Mouse (Mus musculus): Measurements from ENCODE around the gene Zfp523. TPM values are rescaled to one million over a fixed set of nuclear protein-coding genes. Genes with fewer than 3 reads are reported as not detected.
A peak's percentile ranks its signal among the peaks of the same experiment; 100 is the strongest.

The Zfp523 gene
- total RNA-seq, 2 experiments from 2014 or later = 104 to 106 TPM

GRCm38 (mm10) chr17:28240846-28241245, 63.9 kb downstream of the Zfp523 start:
- Histone ChIP-seq H3K4me3 (no peak overlapping the region), H3K27ac (no peak overlapping the region)
- DNase-seq (ENCODE audit: low spot score in 2 of 2) = no peak
- no peak for TF ChIP-seq CTCF (conservative IDR thresholded peaks at IDR 0.05)

DNA sequence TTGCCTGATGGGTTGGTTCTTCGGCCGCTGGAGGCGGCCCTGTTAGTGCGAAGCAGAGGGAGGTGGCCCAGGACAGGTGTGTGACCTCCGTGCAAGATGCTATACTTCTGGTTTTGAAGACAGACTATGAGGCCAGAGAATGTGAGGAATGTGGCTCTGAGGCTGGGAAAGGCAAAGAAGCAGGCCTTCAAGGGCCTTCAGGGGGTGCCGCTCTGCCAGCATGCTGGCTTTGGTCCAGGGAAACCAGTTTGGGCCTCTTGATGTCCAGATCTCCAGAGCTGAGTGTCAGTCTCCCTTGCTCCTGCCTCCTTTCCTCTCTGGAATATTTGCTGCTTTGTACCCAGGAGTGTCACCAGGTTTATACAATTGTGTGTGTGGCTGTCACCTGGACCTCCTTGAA, 65.4 kb downstream of the Zfp523 start:
- H3K27ac ChIP-seq = no peak overlapping the region
- H3K4me3 ChIP-seq = no peak overlapping the region
- TF ChIP-seq CTCF (conservative IDR thresholded peaks at IDR 0.05) = no peak
- DNase-seq (ENCODE audit: low spot score in 2 of 2) = no peak

DNA sequence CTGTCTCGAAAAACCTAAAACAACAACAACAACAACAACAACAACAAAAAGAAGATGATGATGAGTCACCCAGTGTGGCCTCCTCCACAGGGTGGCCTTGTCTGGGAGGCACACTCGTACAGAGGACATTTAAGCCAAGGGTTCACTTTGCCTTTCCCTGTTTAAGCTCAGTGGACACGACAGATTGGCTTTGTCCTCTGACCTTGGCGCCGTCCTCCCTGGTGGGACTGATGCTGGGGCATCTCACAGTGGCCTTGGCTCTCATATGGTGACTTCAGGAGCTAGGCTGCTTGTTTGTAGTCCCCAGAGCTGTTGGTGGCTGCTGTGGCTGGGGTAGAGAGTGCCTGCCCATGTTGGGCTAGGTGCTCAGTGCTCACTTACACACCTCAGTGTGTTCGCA, 67.3 kb downstream of the Zfp523 start:
- Histone ChIP-seq H3K27ac (peak overlapping the region; percentile 51; the same call in 1 of the 2 replicates), H3K4me3 (no peak overlapping the region)
- TF ChIP-seq CTCF (conservative IDR thresholded peaks at IDR 0.05) = no peak
- no peak for DNase-seq (ENCODE audit: low spot score in 2 of 2)

DNA sequence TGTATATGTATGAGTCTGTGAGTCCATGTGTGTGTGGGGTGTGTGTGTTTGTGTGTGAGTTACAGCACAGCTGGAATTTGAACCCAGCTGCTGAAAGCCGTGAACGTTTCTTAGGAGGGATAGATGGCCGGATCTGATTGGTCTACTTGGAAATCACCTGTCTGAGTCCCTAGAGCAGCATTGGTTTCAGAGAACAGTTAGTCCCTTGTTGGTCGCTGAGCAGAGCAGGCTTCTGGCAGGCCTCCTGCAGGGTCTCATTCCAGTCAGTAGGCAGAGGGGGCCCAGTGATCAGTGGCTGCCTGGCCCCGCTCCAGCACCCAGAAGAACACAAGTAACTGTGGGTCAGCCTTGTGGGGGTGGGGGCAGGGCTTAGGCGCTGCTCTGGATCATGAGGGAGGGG, 67.8 kb downstream of the Zfp523 start:
- Histone ChIP-seq H3K27ac (peak overlapping the region; percentile 51; the same call in 1 of the 2 replicates), H3K4me3 (no peak overlapping the region)
- TF ChIP-seq CTCF (conservative IDR thresholded peaks at IDR 0.05) = 0 out of 2 replicates have a peak, but pooled peaks have one; percentile 6
- DNase-seq (ENCODE audit: low spot score in 2 of 2) = no peak

GRCm38 (mm10) chr17:28246640-28247039, 69.7 kb downstream of the Zfp523 start:
- no peak for DNase-seq (ENCODE audit: low spot score in 2 of 2)
- TF ChIP-seq CTCF (conservative IDR thresholded peaks at IDR 0.05) = no peak
- no peak overlapping the region for H3K4me3 ChIP-seq
- H3K27ac ChIP-seq = peak overlapping the region; percentile 39; the same call in 1 of the 2 replicates

DNA sequence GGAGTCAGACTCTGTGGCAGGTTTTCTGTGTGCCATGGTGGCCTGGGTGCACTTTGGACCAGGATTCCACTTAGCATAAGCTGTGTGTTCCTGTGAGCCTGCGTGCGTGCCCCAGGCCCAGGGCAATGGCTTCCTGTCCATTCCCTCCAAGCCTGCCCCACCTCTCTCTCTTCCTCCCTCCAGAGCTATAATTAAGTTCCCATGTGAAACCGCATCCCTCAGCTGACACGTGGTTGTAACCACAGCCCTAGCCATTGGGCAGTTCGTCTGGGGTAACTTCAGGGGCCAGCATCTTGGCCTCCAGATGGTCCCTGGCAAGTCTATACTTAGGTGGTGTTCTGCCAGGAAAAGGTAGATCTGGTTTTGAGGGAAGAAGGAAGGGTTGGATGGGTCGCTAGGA, 70.7 kb downstream of the Zfp523 start:
- Histone ChIP-seq H3K27ac (no peak overlapping the region; the same call in 1 of the 2 replicates), H3K4me3 (no peak overlapping the region)
- no peak for TF ChIP-seq CTCF (conservative IDR thresholded peaks at IDR 0.05)
- no peak for DNase-seq (ENCODE audit: low spot score in 2 of 2)

DNA sequence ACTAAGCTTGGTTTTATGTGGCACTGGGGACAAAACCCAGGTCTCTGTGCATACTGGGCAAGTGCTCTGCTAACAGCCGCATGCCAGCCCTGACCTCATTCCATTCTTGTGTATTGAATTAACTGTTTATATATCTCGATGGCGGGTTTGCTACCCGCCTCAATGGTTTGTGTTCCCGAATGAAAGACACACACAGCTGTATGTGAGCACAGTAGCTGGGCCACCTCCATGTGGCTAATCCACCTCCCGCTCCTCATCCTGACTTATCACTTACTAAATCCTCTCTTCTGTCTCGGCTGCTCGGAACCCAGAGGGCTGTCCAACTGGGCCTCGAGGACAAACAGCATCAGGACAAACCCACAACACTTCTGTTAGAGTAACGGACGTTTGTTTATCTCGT, 72.1 kb downstream of the Zfp523 start:
- no peak overlapping the region for H3K27ac ChIP-seq
- DNase-seq (ENCODE audit: low spot score in 2 of 2) = no peak
- TF ChIP-seq CTCF (conservative IDR thresholded peaks at IDR 0.05) = no peak
- no peak overlapping the region for H3K4me3 ChIP-seq

- no peak for TF ChIP-seq CTCF (conservative IDR thresholded peaks at IDR 0.05)
- DNase-seq (ENCODE audit: low spot score in 2 of 2) = no peak
- H3K27ac ChIP-seq = no peak overlapping the region; the same call in 1 of the 2 replicates
- H3K4me3 ChIP-seq = no peak overlapping the region
Measured at GRCm38 (mm10) chr17:28251579-28252280, 74.8 kb downstream of the Zfp523 start.

DNA sequence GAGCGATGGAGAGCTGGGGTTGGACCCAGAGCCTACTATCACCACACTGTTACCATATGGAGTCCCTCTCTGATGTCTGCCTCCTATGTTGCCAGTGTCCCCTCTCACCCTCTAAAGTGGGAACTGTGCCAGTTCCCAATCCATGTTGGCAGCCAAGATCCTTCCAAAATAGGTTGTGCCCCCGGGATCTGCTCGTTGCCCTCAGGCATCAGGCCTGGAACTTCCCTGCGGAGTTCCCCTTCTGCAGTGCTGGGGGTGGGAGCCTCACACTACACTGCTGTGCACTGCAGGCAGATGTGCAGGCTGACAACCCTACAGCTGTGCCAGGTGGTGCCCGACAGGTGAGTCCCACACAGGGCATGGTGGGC, 75.3 kb downstream of the Zfp523 start:
- H3K4me3 ChIP-seq = no peak overlapping the region
- H3K27ac ChIP-seq = no peak overlapping the region
- no peak for TF ChIP-seq CTCF (conservative IDR thresholded peaks at IDR 0.05)
- DNase-seq (ENCODE audit: low spot score in 2 of 2) = no peak

GRCm38 (mm10) chr17:28253216-28253615, 76.3 kb downstream of the Zfp523 start:
- DNase-seq (ENCODE audit: low spot score in 2 of 2) = no peak
- Histone ChIP-seq H3K27ac (no peak overlapping the region), H3K4me3 (no peak overlapping the region)
- no peak for TF ChIP-seq CTCF (conservative IDR thresholded peaks at IDR 0.05)

GRCm38 (mm10) chr17:28254804-28255203, 77.9 kb downstream of the Zfp523 start:
- H3K27ac ChIP-seq = no peak overlapping the region
- TF ChIP-seq CTCF (conservative IDR thresholded peaks at IDR 0.05) = no peak
- no peak overlapping the region for H3K4me3 ChIP-seq
- no peak for DNase-seq (ENCODE audit: low spot score in 2 of 2)

Other genes starting within 250 kb of the Zfp523 start
- under 1 TPM; 0.74 to 0.84 TPM for gene Tcp11, start 96.5 kb upstream of the Zfp523 start, total RNA-seq (2021)
- gene Scube3, start 35.0 kb upstream of the Zfp523 start, total RNA-seq (2021) = 1 to 10 TPM; 1.1 TPM
- 1 to 10 TPM; 2.4 to 2.6 TPM for gene Def6, start 30.6 kb downstream of the Zfp523 start, total RNA-seq (2021)
- gene Ppard, start 55.6 kb downstream of the Zfp523 start, total RNA-seq (2021) = 10 to 100 TPM; 22.1 to 23.0 TPM
- 10 to 100 TPM; 30.3 to 34.9 TPM for gene Fance, start 136.4 kb downstream of the Zfp523 start, total RNA-seq (2021)
- gene Rpl10a, start 151.3 kb downstream of the Zfp523 start, total RNA-seq (2021) = 100 to 1,000 TPM; 345 to 350 TPM
- gene Tead3, start 173.7 kb downstream of the Zfp523 start, total RNA-seq (2021) = 1 to 10 TPM; 3.0 to 3.2 TPM
- not detected for gene Tulp1, start 188.1 kb downstream of the Zfp523 start, total RNA-seq (2021)

All from layer of hippocampus, adult 2 months (tissue).